Mouse (Mus musculus): ENCODE data around the gene Gnaq. TPM values are rescaled to one million over a fixed set of nuclear protein-coding genes. Genes with fewer than 3 reads are reported as not detected.
A peak's percentile ranks its signal among the peaks of the same experiment; 100 is the strongest.

The Gnaq gene
- polyA plus RNA-seq, 1 experiment: 96.5 TPM

- H3K27ac ChIP-seq (ENCODE audit: insufficient read depth, low read depth, low read length): no peak overlapping the region
- H3K4me1 ChIP-seq (ENCODE audit: control insufficient read depth, insufficient read depth, low read length): peaks cover 23% of the 10 kb centered on the region
- no peak overlapping the region for H3K4me3 ChIP-seq (ENCODE audit: insufficient read depth, low read length)
- TF ChIP-seq CTCF (IDR thresholded peaks at IDR 0.05; ENCODE audit: low read depth, low read length): no peak
- no peak for TF ChIP-seq POLR2A (IDR thresholded peaks at IDR 0.05; ENCODE audit: borderline replicate concordance, low read depth, low read length)
Observed at GRCm38 (mm10) chr19:16319986-16320385, 187.4 kb downstream of the Gnaq start.

DNA sequence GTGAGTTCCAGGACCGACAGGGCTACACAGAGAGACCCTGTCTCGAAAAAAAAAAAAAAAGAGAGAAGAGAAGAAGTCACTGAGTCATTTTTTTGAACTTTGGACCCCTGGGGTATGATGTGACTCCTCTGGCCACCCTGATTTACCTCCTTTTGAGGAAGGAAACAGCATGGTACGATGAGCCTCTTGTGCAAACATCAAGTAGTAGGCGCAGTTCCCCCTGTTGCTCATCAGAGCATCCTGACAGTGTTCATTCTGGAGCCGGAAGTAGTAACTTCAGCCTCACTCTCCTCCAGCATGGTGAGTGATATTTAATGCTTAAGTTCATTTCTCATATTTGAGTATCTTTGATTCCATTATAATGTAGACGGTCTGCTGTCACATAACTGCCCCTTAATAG is 190.4 kb downstream of the Gnaq start:
- TF ChIP-seq POLR2A (IDR thresholded peaks at IDR 0.05; ENCODE audit: borderline replicate concordance, low read depth, low read length): no peak
- TF ChIP-seq CTCF (IDR thresholded peaks at IDR 0.05; ENCODE audit: low read depth, low read length): no peak
- H3K27ac ChIP-seq (ENCODE audit: insufficient read depth, low read depth, low read length): peak overlapping the region; percentile 30; the same call in 1 of the 2 replicates
- no peak overlapping the region for H3K4me3 ChIP-seq (ENCODE audit: insufficient read depth, low read length)
- peaks cover 43% of the 10 kb centered on the region for H3K4me1 ChIP-seq (ENCODE audit: control insufficient read depth, insufficient read depth, low read length)

DNA sequence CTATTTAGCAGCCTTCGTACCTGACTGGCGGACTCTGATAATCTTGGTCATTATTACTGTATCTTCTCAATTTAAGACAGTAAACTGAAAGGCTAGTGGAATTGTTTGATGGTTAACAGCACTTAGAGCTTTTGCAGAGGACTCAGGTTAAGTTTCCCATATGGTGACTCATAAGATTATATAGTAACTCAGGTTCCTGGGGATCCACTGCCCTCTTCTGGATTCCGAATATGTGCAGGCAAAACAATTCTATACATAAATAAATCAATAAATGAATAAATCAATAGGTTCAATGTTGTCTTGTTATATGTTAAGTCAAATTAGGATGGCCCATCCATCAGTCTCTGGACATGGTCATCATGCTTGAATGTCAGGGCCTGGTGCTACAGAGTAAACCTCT is 191.6 kb downstream of the Gnaq start:
- Histone ChIP-seq H3K4me3 (ENCODE audit: insufficient read depth, low read length) (no peak overlapping the region), H3K27ac (ENCODE audit: insufficient read depth, low read depth, low read length) (no peak overlapping the region), H3K4me1 (ENCODE audit: control insufficient read depth, insufficient read depth, low read length) (peaks cover 46% of the 10 kb centered on the region)
- TF ChIP-seq CTCF (IDR thresholded peaks at IDR 0.05; ENCODE audit: low read depth, low read length): no peak
- no peak for TF ChIP-seq POLR2A (IDR thresholded peaks at IDR 0.05; ENCODE audit: borderline replicate concordance, low read depth, low read length)

- TF ChIP-seq CTCF (IDR thresholded peaks at IDR 0.05; ENCODE audit: low read depth, low read length) (no peak), POLR2A (IDR thresholded peaks at IDR 0.05; ENCODE audit: borderline replicate concordance, low read depth, low read length) (no peak)
- H3K4me3 ChIP-seq (ENCODE audit: insufficient read depth, low read length): no peak overlapping the region
- peaks cover 56% of the 10 kb centered on the region for H3K4me1 ChIP-seq (ENCODE audit: control insufficient read depth, insufficient read depth, low read length)
- H3K27ac ChIP-seq (ENCODE audit: insufficient read depth, low read depth, low read length): peak overlapping the region; percentile 34; the same call in 1 of the 2 replicates
Observed at GRCm38 (mm10) chr19:16325911-16326310, 193.3 kb downstream of the Gnaq start.

DNA sequence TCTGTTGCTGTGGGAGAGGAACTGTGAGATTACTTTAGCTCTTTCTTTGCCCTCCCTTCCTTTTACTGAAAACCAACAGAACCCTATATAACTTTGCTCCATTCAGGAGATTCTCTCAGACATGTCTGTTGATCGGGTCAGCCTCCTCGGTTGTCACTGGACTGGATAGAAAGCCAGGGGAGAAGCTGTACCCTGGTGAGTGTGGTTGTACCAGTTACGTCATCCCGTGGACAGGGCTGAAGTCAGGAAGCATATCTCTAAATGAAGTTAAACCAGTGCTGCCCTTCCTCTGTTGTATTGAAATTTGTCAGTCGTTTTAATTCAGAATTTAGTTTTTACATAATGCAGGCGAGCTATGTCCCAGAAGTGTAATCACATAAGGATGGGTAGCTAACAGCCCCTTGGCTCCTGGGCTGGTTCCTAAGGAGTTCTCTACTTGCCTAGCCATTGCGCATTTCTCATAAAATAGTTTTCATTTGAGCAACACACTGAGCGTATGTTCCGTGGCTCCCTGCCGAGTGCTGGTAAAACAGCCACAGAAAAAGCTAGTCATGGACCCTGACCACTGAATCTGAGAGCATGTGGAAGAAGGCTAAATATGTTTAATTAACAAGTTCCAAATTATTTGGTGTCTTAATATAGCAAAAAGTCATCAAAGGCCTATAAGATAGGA is 194.9 kb downstream of the Gnaq start:
- TF ChIP-seq CTCF (IDR thresholded peaks at IDR 0.05; ENCODE audit: low read depth, low read length) (no peak), POLR2A (IDR thresholded peaks at IDR 0.05; ENCODE audit: borderline replicate concordance, low read depth, low read length) (no peak)
- Histone ChIP-seq H3K4me1 (ENCODE audit: control insufficient read depth, insufficient read depth, low read length) (peaks cover 58% of the 10 kb centered on the region), H3K27ac (ENCODE audit: insufficient read depth, low read depth, low read length) (no peak overlapping the region), H3K4me3 (ENCODE audit: insufficient read depth, low read length) (no peak overlapping the region)

- Histone ChIP-seq H3K4me3 (ENCODE audit: insufficient read depth, low read length) (no peak overlapping the region), H3K4me1 (ENCODE audit: control insufficient read depth, insufficient read depth, low read length) (peaks cover 53% of the 10 kb centered on the region), H3K27ac (ENCODE audit: insufficient read depth, low read depth, low read length) (no peak overlapping the region)
- TF ChIP-seq CTCF (IDR thresholded peaks at IDR 0.05; ENCODE audit: low read depth, low read length): no peak
- TF ChIP-seq POLR2A (IDR thresholded peaks at IDR 0.05; ENCODE audit: borderline replicate concordance, low read depth, low read length): no peak
Observed at GRCm38 (mm10) chr19:16328074-16328850, 195.6 kb downstream of the Gnaq start.

DNA sequence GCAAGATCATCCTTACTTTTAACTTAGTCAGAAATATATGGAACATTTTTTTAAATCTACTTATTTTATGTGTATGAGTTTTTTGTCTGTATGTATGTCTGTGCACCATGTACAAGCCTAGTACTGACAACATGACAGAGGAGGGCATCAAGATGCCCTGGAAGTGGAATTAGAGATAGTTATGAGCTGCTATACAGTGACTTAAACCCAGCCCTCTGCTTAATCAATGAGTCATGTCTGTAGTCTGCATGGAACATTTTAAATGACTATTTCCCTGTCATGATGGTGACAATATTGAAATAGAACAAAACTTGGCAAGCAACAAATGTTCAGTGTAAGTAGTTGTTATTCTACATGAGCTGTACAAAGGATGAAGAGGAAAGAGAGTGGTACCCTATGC is 196.4 kb downstream of the Gnaq start:
- H3K4me1 ChIP-seq (ENCODE audit: control insufficient read depth, insufficient read depth, low read length): peaks cover 46% of the 10 kb centered on the region
- no peak overlapping the region for H3K27ac ChIP-seq (ENCODE audit: insufficient read depth, low read depth, low read length)
- no peak for TF ChIP-seq POLR2A (IDR thresholded peaks at IDR 0.05; ENCODE audit: borderline replicate concordance, low read depth, low read length)
- no peak for TF ChIP-seq CTCF (IDR thresholded peaks at IDR 0.05; ENCODE audit: low read depth, low read length)
- no peak overlapping the region for H3K4me3 ChIP-seq (ENCODE audit: insufficient read depth, low read length)

- Histone ChIP-seq H3K27ac (ENCODE audit: insufficient read depth, low read depth, low read length) (no peak overlapping the region), H3K4me3 (ENCODE audit: insufficient read depth, low read length) (no peak overlapping the region), H3K4me1 (ENCODE audit: control insufficient read depth, insufficient read depth, low read length) (peaks cover 45% of the 10 kb centered on the region)
- no peak for TF ChIP-seq POLR2A (IDR thresholded peaks at IDR 0.05; ENCODE audit: borderline replicate concordance, low read depth, low read length)
Observed at GRCm38 (mm10) chr19:16329648-16330047, 197.0 kb downstream of the Gnaq start.

DNA sequence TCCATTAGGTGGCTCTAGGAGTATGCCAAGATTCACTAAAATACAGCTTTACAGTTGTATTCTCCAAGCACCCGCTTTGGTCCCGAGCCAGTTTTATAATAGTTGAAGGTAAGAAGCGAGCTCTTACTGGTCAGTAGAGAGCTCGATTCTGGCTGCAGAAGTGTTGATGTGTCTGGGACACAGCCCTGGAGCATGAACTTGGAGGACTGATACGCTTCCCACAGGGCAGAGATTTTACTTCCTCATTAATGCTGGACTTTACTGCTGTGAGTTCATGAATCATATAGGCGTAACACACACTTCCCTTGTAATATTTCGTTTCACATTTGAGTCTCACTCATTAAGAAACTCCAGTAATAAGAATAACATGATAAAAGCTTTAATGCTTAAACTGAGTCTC is 197.5 kb downstream of the Gnaq start:
- Histone ChIP-seq H3K4me3 (ENCODE audit: insufficient read depth, low read length) (no peak overlapping the region), H3K4me1 (ENCODE audit: control insufficient read depth, insufficient read depth, low read length) (peaks cover 45% of the 10 kb centered on the region), H3K27ac (ENCODE audit: insufficient read depth, low read depth, low read length) (peak overlapping the region; percentile 9)
- TF ChIP-seq CTCF (IDR thresholded peaks at IDR 0.05; ENCODE audit: low read depth, low read length): no peak
- no peak for TF ChIP-seq POLR2A (IDR thresholded peaks at IDR 0.05; ENCODE audit: borderline replicate concordance, low read depth, low read length)

GRCm38 (mm10) chr19:16331047-16331446 is 198.4 kb downstream of the Gnaq start:
- peak overlapping the region; percentile 39 for H3K27ac ChIP-seq (ENCODE audit: insufficient read depth, low read depth, low read length)
- no peak for TF ChIP-seq POLR2A (IDR thresholded peaks at IDR 0.05; ENCODE audit: borderline replicate concordance, low read depth, low read length)
- TF ChIP-seq CTCF (IDR thresholded peaks at IDR 0.05; ENCODE audit: low read depth, low read length): no peak
- H3K4me3 ChIP-seq (ENCODE audit: insufficient read depth, low read length): peak overlapping the region; percentile 25; the same call in 1 of the 2 replicates
- H3K4me1 ChIP-seq (ENCODE audit: control insufficient read depth, insufficient read depth, low read length): peaks cover 38% of the 10 kb centered on the region

Measured in bone marrow macrophage, adult 2 months (primary cell).